ENCODE assay signal across 8 mouse cellular contexts in the genomic region with DNA sequence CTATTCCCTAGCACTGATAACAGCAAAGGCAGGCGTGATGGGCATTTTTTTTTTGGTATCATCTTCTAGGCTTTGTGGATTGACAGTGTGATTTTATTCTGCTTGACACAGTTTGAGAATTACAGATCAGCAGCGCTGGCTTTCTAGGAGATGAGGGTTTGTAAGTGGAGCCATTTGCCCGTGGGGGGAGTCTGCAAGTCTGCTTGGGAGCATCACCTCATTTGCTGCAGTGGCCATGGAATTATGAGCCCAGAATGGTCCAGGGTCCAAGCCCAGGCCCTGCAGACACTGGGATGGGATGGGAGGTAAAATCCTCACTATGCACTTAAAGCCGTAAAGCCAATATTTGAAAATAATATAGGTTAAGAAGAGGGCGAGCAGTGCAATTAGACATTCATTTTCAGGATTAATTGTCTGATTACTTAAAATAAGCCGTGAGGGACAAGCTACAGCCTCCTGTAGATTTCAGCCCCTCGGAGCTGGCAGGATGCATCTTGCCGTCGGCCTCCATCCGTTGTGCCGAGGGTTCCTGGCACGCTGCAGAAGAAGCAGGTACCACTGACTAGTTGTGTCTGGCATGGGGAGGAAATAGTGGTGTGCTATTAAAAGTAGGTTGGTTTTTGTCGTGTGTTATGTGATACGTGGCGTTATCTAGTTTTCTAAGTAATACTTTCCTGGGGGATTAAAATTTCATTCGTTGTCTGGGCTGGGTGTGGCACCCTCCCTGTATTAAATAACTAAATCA. TPM values are rescaled to one million over a fixed set of nuclear protein-coding genes. Genes with fewer than 3 reads are reported as not detected.
A peak's percentile ranks its signal among the peaks of the same experiment; 100 is the strongest.
DNase-seq lines count a peak whose midpoint lies in the region; ATAC-seq lines count a peak whose summit lies in the region.

No protein-coding gene starts in this region.

- peak overlapping the region; percentile 55 for H3K4me3 ChIP-seq in lung, embryonic 16.5 days (ENCODE audit: low read length)
- peak overlapping the region; percentile 55 for H3K4me3 ChIP-seq in intestine, embryonic 16.5 days (ENCODE audit: low read length)
- peak overlapping the region; percentile 53 for H3K4me3 ChIP-seq in stomach, embryonic 14.5 days (ENCODE audit: low read depth, low read length)

- no peak overlapping the region for H3K27ac ChIP-seq in lung, embryonic 16.5 days (ENCODE audit: low read length)
- H3K27ac ChIP-seq in intestine, embryonic 16.5 days (ENCODE audit: low read length): no peak overlapping the region
- no peak overlapping the region for H3K27ac ChIP-seq in stomach, embryonic 14.5 days (ENCODE audit: low read length)

- no peaks in the 10 kb centered on the region for H3K9me3 ChIP-seq in lung, embryonic 16.5 days (ENCODE audit: control insufficient read depth, low read length)
- no peaks in the 10 kb centered on the region for H3K9me3 ChIP-seq in intestine, embryonic 16.5 days (ENCODE audit: control insufficient read depth, low read length)
- no peaks in the 10 kb centered on the region for H3K9me3 ChIP-seq in stomach, embryonic 14.5 days (ENCODE audit: control insufficient read depth, low read depth, low read length)

- peak; percentile 58 to 64 for DNase-seq in cerebellum, adult 18-20 months
- no peak for DNase-seq in lung, postnatal 25 days (ENCODE audit: low spot score)
- DNase-seq in right cerebral cortex, postnatal 36 days (ENCODE audit: low spot score in 2 of 2): no peak
- DNase-seq in adrenal gland, adult (ENCODE audit: inconsistent age in 2 of 2, low spot score in 1 of 2): no peak

- 59% methylated on average over 16 of the region's 16 CpGs for WGBS in lung, embryonic 16.5 days
- WGBS in intestine, embryonic 16.5 days: 57% methylated on average over 16 of the region's 16 CpGs
- 60% methylated on average over 16 of the region's 16 CpGs for WGBS in stomach, embryonic 14.5 days

- H3K4me1 ChIP-seq in lung, embryonic 16.5 days (replicated peaks; ENCODE audit: control insufficient read depth, insufficient read depth, low read length): peaks cover 6% of the 10 kb centered on the region; the same call in 1 of the 2 replicates
- H3K4me1 ChIP-seq in intestine, embryonic 16.5 days (ENCODE audit: control insufficient read depth, insufficient read depth, low read length): peaks cover 10% of the 10 kb centered on the region
- H3K4me1 ChIP-seq in stomach, embryonic 14.5 days (ENCODE audit: control insufficient read depth, insufficient read depth, low read length): no peaks in the 10 kb centered on the region; the same call in 1 of the 2 replicates

- H3K27me3 ChIP-seq in lung, embryonic 16.5 days (ENCODE audit: control insufficient read depth, insufficient read depth, low read depth, low read length): no peaks in the 10 kb centered on the region
- no peaks in the 10 kb centered on the region for H3K27me3 ChIP-seq in intestine, embryonic 16.5 days (replicated peaks; ENCODE audit: control insufficient read depth, insufficient read depth, low read length)
- no peaks in the 10 kb centered on the region for H3K27me3 ChIP-seq in stomach, embryonic 14.5 days (ENCODE audit: control insufficient read depth, insufficient read depth, low read length)

- ATAC-seq in cerebellum, adult (ENCODE audit: insufficient number of reproducible peaks, low FRiP score, low TSS enrichment): no peak
- no peak for ATAC-seq in lung, embryonic 16.5 days (ENCODE audit: low read depth)
- ATAC-seq in intestine, embryonic 16.5 days: no peak
- ATAC-seq in stomach, embryonic 14.5 days (ENCODE audit: insufficient number of reproducible peaks, insufficient read depth, low FRiP score, low read depth): no peak

- H3K36me3 ChIP-seq in lung, embryonic 16.5 days (ENCODE audit: control insufficient read depth, insufficient read depth, low read length): no peaks in the 10 kb centered on the region
- no peaks in the 10 kb centered on the region for H3K36me3 ChIP-seq in intestine, embryonic 16.5 days (ENCODE audit: control insufficient read depth, insufficient read depth, low read length)
- H3K36me3 ChIP-seq in stomach, embryonic 14.5 days (ENCODE audit: control insufficient read depth, insufficient read depth, low read length): no peaks in the 10 kb centered on the region

- H3K9ac ChIP-seq in lung, embryonic 16.5 days (ENCODE audit: low read length): peak overlapping the region; percentile 68; the same call in 1 of the 2 replicates
- H3K9ac ChIP-seq in intestine, embryonic 16.5 days (ENCODE audit: low read depth, low read length): peak overlapping the region; percentile 75
- H3K9ac ChIP-seq in stomach, embryonic 14.5 days (replicated peaks; ENCODE audit: low read depth, low read length): peak overlapping the region; percentile 61

- H3K4me2 ChIP-seq in lung, embryonic 16.5 days (ENCODE audit: low read depth, low read length): peak overlapping the region; percentile 87
- H3K4me2 ChIP-seq in intestine, embryonic 16.5 days (ENCODE audit: low read depth, low read length): peak overlapping the region; percentile 86
- peak overlapping the region; percentile 90 for H3K4me2 ChIP-seq in stomach, embryonic 14.5 days (replicated peaks; ENCODE audit: low read depth, low read length)

RNA-seq across cellular contexts. Expression of a gene that starts 42.7 kb away (rescaled TPM):
- polyA plus RNA-seq in lung, embryonic 16.5 days (2015; fragmentation: Nextera tagmentation; extraction: Ambion mirVana): 16.0 and 16.1 TPM in 2 replicates
- 13.3 and 14.1 TPM in 2 replicates for polyA plus RNA-seq in intestine, embryonic 16.5 days (2015; fragmentation: Nextera tagmentation; extraction: Ambion mirVana)
- polyA plus RNA-seq in stomach, embryonic 14.5 days (2014; fragmentation: Nextera tagmentation; extraction: Ambion mirVana): 20.7 and 24.5 TPM in 2 replicates

Comparison
In these comparisons a context has a peak if more than half of its experiments do, and no peak if none do; other contexts are left out.
1. DNase-seq: peak in cerebellum, adult 18-20 months (2 of 2); none in lung, postnatal 25 days (single experiment), right cerebral cortex, postnatal 36 days (0 of 2) and adrenal gland, adult (0 of 2).
2. Peak in every context shown above with its lines, with median percentiles within 50 percentile points of each other: H3K4me2 ChIP-seq, H3K4me3 ChIP-seq and H3K9ac ChIP-seq.